1 mouse cellular context compared by ENCODE assay signal in genomic region chr7:127270256-127270655, GRCm38 (mm10).
TF ChIP-seq lines count a peak whose summit lies in the region.

No protein-coding gene starts in this region.

TF ChIP-seq in CH12.LX, 34 proteins besides CTCF, POLR2A, EP300 and RAD21 (continued from another document):
- TF ChIP-seq MAFK (IDR thresholded peaks at IDR 0.05; ENCODE audit: insufficient replicate concordance, low read length) = no peak
